ENCODE assay signal across 8 mouse cellular contexts in genomic region chr19:41629532-41629931, GRCm38 (mm10). TPM values are rescaled to one million over a fixed set of nuclear protein-coding genes. Genes with fewer than 3 reads are reported as not detected.
A peak's percentile ranks its signal among the peaks of the same experiment; 100 is the strongest.
DNase-seq lines count a peak whose midpoint lies in the region; ATAC-seq and TF ChIP-seq lines count a peak whose summit lies in the region.

No protein-coding gene starts in this region.

- no peaks in the 10 kb centered on the region for H3K9me3 ChIP-seq in intestine, embryonic 14.5 days (ENCODE audit: control insufficient read depth, low read length)
- H3K9me3 ChIP-seq in intestine, embryonic 15.5 days = no peaks in the 10 kb centered on the region
- no peaks in the 10 kb centered on the region for H3K9me3 ChIP-seq in G1E (replicated peaks)
- no peaks in the 10 kb centered on the region for H3K9me3 ChIP-seq in midbrain, embryonic 14.5 days (ENCODE audit: control insufficient read depth, low read length)

- ATAC-seq in intestine, embryonic 14.5 days (replicated peaks; ENCODE audit: low FRiP score, low TSS enrichment, low read depth) = 0 out of 2 replicates have a peak, but pooled peaks have one; percentile 40
- ATAC-seq in intestine, embryonic 15.5 days = no peak; the same call in 1 of the 2 replicates
- no peak; the same call in 1 of the 2 replicates for ATAC-seq in G1E (ENCODE audit: extremely low read depth, insufficient number of reproducible peaks, low FRiP score, poor library complexity, severe bottlenecking)
- ATAC-seq in midbrain, embryonic 14.5 days (ENCODE audit: low FRiP score, low TSS enrichment) = peak; percentile 17; the same call in 1 of the 2 replicates

- H3K27me3 ChIP-seq in intestine, embryonic 14.5 days (replicated peaks; ENCODE audit: control insufficient read depth, insufficient read depth, low read length) = no peaks in the 10 kb centered on the region
- no peaks in the 10 kb centered on the region for H3K27me3 ChIP-seq in intestine, embryonic 15.5 days (replicated peaks)
- peaks cover 21% of the 10 kb centered on the region for H3K27me3 ChIP-seq in G1E (ENCODE audit: insufficient read depth, low read length)
- no peaks in the 10 kb centered on the region for H3K27me3 ChIP-seq in midbrain, embryonic 14.5 days (ENCODE audit: control insufficient read depth, insufficient read depth, low read length)

- no peak overlapping the region for H3K4me2 ChIP-seq in intestine, embryonic 14.5 days (ENCODE audit: low read length)
- H3K4me2 ChIP-seq in intestine, embryonic 15.5 days (replicated peaks) = no peak overlapping the region
- H3K4me2 ChIP-seq in midbrain, embryonic 14.5 days (ENCODE audit: low read length) = no peak overlapping the region

- DNase-seq in intestine, embryonic 14.5 days (ENCODE audit: low spot score) = peak; percentile 76
- peak; percentile 65 for DNase-seq in G1E (ENCODE audit: low spot score)
- peak; percentile 42 for DNase-seq in cerebellum, adult 9-10 months
- DNase-seq in frontal cortex, postnatal 25 days (ENCODE audit: low spot score in 2 of 2) = peak; percentile 28 to 47
- DNase-seq in kidney, postnatal 4 days = peak; percentile 44 to 61
- peak; percentile 90 for DNase-seq in midbrain, embryonic 14.5 days
- peak; percentile 70 for DNase-seq in testis, postnatal 10 days (ENCODE audit: low spot score)

- no peak overlapping the region for H3K9ac ChIP-seq in intestine, embryonic 14.5 days (ENCODE audit: low read length)
- H3K9ac ChIP-seq in intestine, embryonic 15.5 days = no peak overlapping the region
- H3K9ac ChIP-seq in midbrain, embryonic 14.5 days (replicated peaks; ENCODE audit: low read length) = no peak overlapping the region

- no peaks in the 10 kb centered on the region for H3K36me3 ChIP-seq in intestine, embryonic 14.5 days (ENCODE audit: control insufficient read depth, insufficient read depth, low read length)
- no peaks in the 10 kb centered on the region for H3K36me3 ChIP-seq in intestine, embryonic 15.5 days
- no peaks in the 10 kb centered on the region for H3K36me3 ChIP-seq in G1E (replicated peaks)
- peaks cover 14% of the 10 kb centered on the region for H3K36me3 ChIP-seq in midbrain, embryonic 14.5 days (ENCODE audit: control insufficient read depth, insufficient read depth, low read length)

- no peaks in the 10 kb centered on the region for H3K4me1 ChIP-seq in intestine, embryonic 14.5 days (replicated peaks; ENCODE audit: control insufficient read depth, insufficient read depth, low read length)
- no peaks in the 10 kb centered on the region for H3K4me1 ChIP-seq in intestine, embryonic 15.5 days (replicated peaks)
- peaks cover 4% of the 10 kb centered on the region for H3K4me1 ChIP-seq in G1E (ENCODE audit: insufficient read depth, low read depth, low read length)
- no peaks in the 10 kb centered on the region for H3K4me1 ChIP-seq in midbrain, embryonic 14.5 days (ENCODE audit: control insufficient read depth, insufficient read depth, low read length)

- H3K27ac ChIP-seq in intestine, embryonic 14.5 days (ENCODE audit: low read depth) = no peak overlapping the region
- H3K27ac ChIP-seq in intestine, embryonic 15.5 days = no peak overlapping the region
- H3K27ac ChIP-seq in midbrain, embryonic 14.5 days (replicated peaks; ENCODE audit: low read depth, low read length) = no peak overlapping the region

- TF ChIP-seq CTCF in G1E (IDR thresholded peaks at IDR 0.05; ENCODE audit: low read depth, low read length) = peak; percentile 72

- 40% methylated on average over 5 of the region's 5 CpGs for WGBS in intestine, embryonic 14.5 days
- 36% methylated on average over 5 of the region's 5 CpGs for WGBS in intestine, embryonic 15.5 days
- WGBS in midbrain, embryonic 14.5 days = 48% methylated on average over 5 of the region's 5 CpGs

- H3K4me3 ChIP-seq in intestine, embryonic 14.5 days (ENCODE audit: low read depth, low read length) = no peak overlapping the region
- H3K4me3 ChIP-seq in intestine, embryonic 15.5 days (replicated peaks) = no peak overlapping the region
- no peak overlapping the region for H3K4me3 ChIP-seq in G1E (ENCODE audit: low read depth, low read length)
- no peak overlapping the region for H3K4me3 ChIP-seq in midbrain, embryonic 14.5 days (replicated peaks; ENCODE audit: low read depth, low read length)

RNA-seq across cellular contexts. Expression of gene Gm340, which starts 47.4 kb away (rescaled TPM):
- polyA plus RNA-seq in intestine, embryonic 14.5 days (2014; fragmentation: Nextera tagmentation; extraction: Ambion mirVana) = 4.3 and 4.8 TPM in 2 replicates
- polyA plus RNA-seq in intestine, embryonic 15.5 days (2015; fragmentation: Nextera tagmentation; extraction: Ambion mirVana) = 2.7 and 2.8 TPM in 2 replicates
- 36.2 and 36.4 TPM in 2 replicates for total RNA-seq in G1E (2014; fragmentation: Nextera tagmentation)
- 14.9 and 15.2 TPM in 2 replicates for total RNA-seq in G1E (2017)
- 1.1 and 2.7 TPM in 2 replicates for polyA plus RNA-seq in G1E (2012)
- polyA plus RNA-seq in midbrain, embryonic 14.5 days (2014; fragmentation: Nextera tagmentation; extraction: Ambion mirVana) = 4.6 and 5.1 TPM in 2 replicates

Comparison
In these comparisons a context has a peak if more than half of its experiments do, and no peak if none do; other contexts are left out.
1. ATAC-seq: peak in intestine, embryonic 14.5 days (single experiment) and midbrain, embryonic 14.5 days (single experiment); none in intestine, embryonic 15.5 days (single experiment) and G1E (single experiment).
2. DNase-seq: peak in every context shown above with its lines; median percentile 90 in midbrain, embryonic 14.5 days; 76 in intestine, embryonic 14.5 days; 70 in testis, postnatal 10 days; 65 in G1E; 52 in kidney, postnatal 4 days; 42 in cerebellum, adult 9-10 months; 38 in frontal cortex, postnatal 25 days.